Mouse (Mus musculus) cerebellum, adult 2 months (tissue): ENCODE data around the gene Pik3cd. TPM values are rescaled to one million over a fixed set of nuclear protein-coding genes. Genes with fewer than 3 reads are reported as not detected.

Source experiments
- DNase-seq, 2 experiments: peaks; one replicate each; pipeline ENCODE4 v3.0.0; 2021
- H3K27ac ChIP-seq: fragments of 200-500 bp; 2 replicates; pipeline ENCODE4 v1.5.1; 2012; ENCODE audit warnings: low read length, control low read depth, inconsistent platforms; ENCODE audit not compliant: insufficient read depth
- H3K27me3 ChIP-seq: fragments of 200-500 bp; 2 replicates; pipeline ENCODE4 v1.6.1; 2012; ENCODE audit warnings: inconsistent platforms, mild to moderate bottlenecking, low read length, moderate library complexity; ENCODE audit not compliant: control insufficient read depth, insufficient read depth
- H3K4me1 ChIP-seq: fragments of 200-500 bp; 2 replicates; pipeline ENCODE4 v1.6.1; 2011; ENCODE audit warnings: low read length; ENCODE audit not compliant: control insufficient read depth, insufficient read depth
- H3K4me3 ChIP-seq: fragments of 200-500 bp; replicated peaks from 2 replicates; pipeline ENCODE3; 2011; ENCODE audit warnings: mild to moderate bottlenecking, low read depth, low read length, control low read depth; ENCODE audit not compliant: insufficient read depth
- CTCF ChIP-seq: fragments of 200-500 bp; IDR thresholded peaks from 2 replicates; pipeline ENCODE4 v1.5.1; 2011; ENCODE audit warnings: low read depth, mild to moderate bottlenecking, control low read depth, low read length, moderate library complexity, borderline replicate concordance; ENCODE audit not compliant: insufficient read depth
- POLR2A ChIP-seq: fragments of 200-500 bp; IDR thresholded peaks from 2 replicates; pipeline ENCODE4 v1.6.1; 2011; ENCODE audit warnings: low read length, control low read depth, borderline replicate concordance; ENCODE audit not compliant: insufficient read depth
- WGBS: fragments of 180-500 bp; shearing (Covaris S2); methylation state at CpG from one replicate; pipeline ENCODE4 v1.1.7; 2018; 5-methylcytosine and 5-hydroxymethylcytosine counted together
- polyA plus RNA-seq: library from polyadenylated mRNA; depleted of rRNA; stranded (reverse); fragments of >200 nt; gene quantifications from 2 replicates; pipeline ENCODE4 v1.2.3, GENCODE M21; 2012

Pik3cd gene
- polyA plus RNA-seq, 1 experiment, result 8.6 TPM

GRCm38 (mm10) chr4:149737383-149738324 is 35.3 kb upstream of the Pik3cd start, which contains the start of gene Tmem201:
Gene Tmem201, minus strand, starts transcription at chr4:149738044.
- peak; percentile 95 to 97 for DNase-seq
- Histone ChIP-seq H3K27ac (peak within 1 kb of the TSS; percentile 88), H3K4me3 (peak within 1 kb of the TSS; percentile 75), H3K4me1 (peaks cover 30% of the 10 kb centered on the region), H3K27me3 (no peaks in the 10 kb centered on the region)
- under 1% methylated on average over 97 of the region's 97 CpGs for WGBS
- peak; percentile 51; the same call in 1 of the 2 replicates for TF ChIP-seq POLR2A
- peak; percentile 76 for TF ChIP-seq CTCF

DNA sequence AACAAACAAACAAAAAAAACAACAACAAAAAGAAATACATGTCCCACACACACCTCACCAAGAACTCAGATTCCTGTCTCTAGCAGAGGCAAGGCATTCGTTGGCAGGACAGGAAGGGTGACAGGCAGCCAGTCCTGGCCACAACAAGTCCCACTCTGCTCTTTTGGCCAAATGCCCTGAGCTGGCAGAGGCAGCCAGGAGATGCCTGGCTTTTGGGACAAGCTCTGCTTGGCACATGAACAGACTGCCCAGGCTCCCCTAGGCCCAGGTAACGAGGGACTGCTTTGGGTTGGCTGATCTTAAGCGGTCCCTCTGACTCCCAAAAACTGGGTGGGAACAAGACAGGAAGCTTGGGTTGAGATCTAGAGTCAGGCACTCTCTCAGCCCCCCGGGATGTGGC is 34.2 kb upstream of the Pik3cd start:
- H3K27ac ChIP-seq, result peak overlapping the region; percentile 99
- peak overlapping the region; percentile 75 for H3K4me3 ChIP-seq
- WGBS, result 4% methylated on average over 4 of the region's 4 CpGs
- peak; percentile 94 to 98 for DNase-seq
- TF ChIP-seq POLR2A (peak; percentile 15; the same call in 1 of the 2 replicates), CTCF (no peak)
- no peaks in the 10 kb centered on the region for H3K27me3 ChIP-seq
- peaks cover 41% of the 10 kb centered on the region for H3K4me1 ChIP-seq

DNA sequence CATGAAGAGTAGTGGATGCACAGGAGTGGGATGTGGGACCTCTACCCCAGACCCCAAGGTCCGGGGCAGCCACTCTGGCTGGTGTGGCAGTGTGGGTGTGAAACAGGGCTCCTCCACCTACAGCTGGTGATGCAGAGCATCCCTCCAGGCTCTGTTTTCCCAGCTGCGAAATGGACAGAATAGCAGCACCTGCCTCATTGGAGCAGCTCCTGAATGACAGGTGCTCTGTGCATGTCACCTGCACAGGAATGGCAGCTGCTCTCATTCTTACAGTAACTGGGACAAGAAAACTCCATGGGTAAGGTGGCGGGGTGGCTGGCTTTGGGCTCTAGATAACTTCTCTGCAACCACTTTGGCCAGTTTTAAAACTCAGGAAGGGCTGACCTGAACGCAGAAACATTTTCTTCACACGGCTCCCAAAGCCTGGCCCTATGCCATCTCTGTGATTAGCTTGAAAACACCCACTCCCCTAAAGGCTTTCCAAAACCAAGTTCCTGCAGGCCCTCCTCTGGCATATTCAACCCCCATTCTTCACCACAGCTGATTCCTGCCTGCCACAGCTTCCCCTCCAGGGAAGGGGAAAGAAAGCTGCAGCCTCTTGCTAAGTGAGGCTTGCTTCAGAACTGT is 33.4 kb upstream of the Pik3cd start:
- Histone ChIP-seq H3K4me3 (peak overlapping the region; percentile 54), H3K27ac (peak overlapping the region; percentile 99)
- TF ChIP-seq CTCF (no peak), POLR2A (no peak)

DNA sequence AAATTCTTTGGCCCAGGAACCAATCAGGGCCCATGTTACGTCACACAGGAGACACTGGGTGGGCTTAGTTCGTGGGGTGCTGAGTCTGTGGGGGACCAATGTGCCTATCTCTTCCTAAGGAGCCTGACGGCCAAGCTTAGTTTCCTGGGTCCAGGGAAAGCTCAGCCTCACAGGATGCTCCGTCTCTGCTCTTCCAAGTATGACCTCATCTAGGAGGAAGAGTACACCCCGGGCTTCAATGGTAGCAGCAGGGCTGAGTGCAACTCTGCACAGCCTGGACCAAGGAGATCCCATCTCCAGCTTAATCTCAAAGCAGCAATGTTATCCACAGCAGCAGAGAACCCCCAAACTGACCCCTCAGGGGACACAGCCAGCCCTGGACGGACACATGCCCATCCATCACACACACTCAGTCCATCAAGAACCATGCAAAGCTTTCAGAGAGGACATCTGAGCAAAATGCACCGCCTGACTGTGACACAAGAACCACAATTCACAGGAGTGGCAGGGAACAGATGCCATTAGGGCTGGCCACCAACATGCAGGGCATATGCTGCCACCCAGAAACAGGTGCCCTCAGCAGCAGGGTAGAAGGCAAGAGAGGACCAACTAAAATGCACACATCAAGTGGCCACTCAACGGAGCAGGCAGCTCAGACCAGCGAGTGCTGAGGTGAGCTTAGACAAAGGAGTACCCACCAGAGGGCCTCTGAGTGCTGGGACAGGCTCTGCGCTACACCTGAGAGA is 32.5 kb upstream of the Pik3cd start:
- TF ChIP-seq POLR2A (peak; percentile 79), CTCF (no peak; the same call in 1 of the 2 replicates)
- WGBS, result 10% methylated on average over 10 of the region's 10 CpGs
- Histone ChIP-seq H3K4me1 (peaks cover 52% of the 10 kb centered on the region), H3K27ac (peak overlapping the region; percentile 99), H3K4me3 (peak overlapping the region; percentile 54), H3K27me3 (no peaks in the 10 kb centered on the region)
- DNase-seq, result peak; percentile 89 to 94

More for the DNA sequence above, 33.4 kb upstream of the Pik3cd start:
- Histone ChIP-seq H3K4me1 (peaks cover 49% of the 10 kb centered on the region), H3K27me3 (no peaks in the 10 kb centered on the region)
- peak; percentile 44 to 57 for DNase-seq
- WGBS, result 16% methylated on average over 5 of the region's 5 CpGs

DNA sequence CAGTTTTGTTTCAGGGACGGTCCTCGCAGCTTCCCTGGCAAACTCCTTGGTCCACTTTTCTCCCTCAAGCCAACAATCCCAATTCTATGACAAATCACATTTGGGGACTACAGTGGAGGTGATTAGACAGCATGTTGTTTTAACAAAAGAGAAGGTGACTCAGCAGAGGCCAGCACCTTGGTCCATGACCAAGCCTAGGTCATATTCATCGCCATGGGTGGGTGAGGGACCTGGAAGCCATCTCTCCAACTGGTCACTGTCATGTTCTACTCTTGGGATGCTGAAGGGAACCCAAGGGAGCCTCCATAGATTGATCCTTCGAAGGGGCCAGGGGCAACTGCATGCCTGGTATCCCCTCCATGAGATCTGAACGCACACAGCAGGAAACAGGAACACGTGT is 31.9 kb upstream of the Pik3cd start:
- 23% methylated on average over 6 of the region's 6 CpGs for WGBS
- Histone ChIP-seq H3K27ac (peak overlapping the region; percentile 99), H3K4me1 (peaks cover 58% of the 10 kb centered on the region), H3K4me3 (peak overlapping the region; percentile 54), H3K27me3 (no peaks in the 10 kb centered on the region)
- no peak for TF ChIP-seq POLR2A
- no peak for TF ChIP-seq CTCF
- DNase-seq, result peak; percentile 43 to 46

GRCm38 (mm10) chr4:149733748-149734147 is 31.4 kb upstream of the Pik3cd start:
- peak; percentile 40 to 46 for DNase-seq
- WGBS, result 16% methylated on average over 6 of the region's 6 CpGs
- peaks cover 61% of the 10 kb centered on the region for H3K4me1 ChIP-seq

GRCm38 (mm10) chr4:149732800-149733199 is 30.4 kb upstream of the Pik3cd start:
- Histone ChIP-seq H3K27me3 (no peaks in the 10 kb centered on the region), H3K27ac (peak overlapping the region; percentile 99), H3K4me3 (no peak overlapping the region), H3K4me1 (peaks cover 66% of the 10 kb centered on the region)
- 30% methylated on average over 10 of the region's 10 CpGs for WGBS
- peak in 1 of 2 experiments; percentile 45 for DNase-seq
- TF ChIP-seq CTCF (no peak), POLR2A (no peak)

More at GRCm38 (mm10) chr4:149733748-149734147, 31.4 kb upstream of the Pik3cd start:
- no peak for TF ChIP-seq CTCF
- H3K27me3 ChIP-seq, result no peaks in the 10 kb centered on the region
- no peak overlapping the region for H3K4me3 ChIP-seq
- H3K27ac ChIP-seq, result peak overlapping the region; percentile 99
